Comparison of ENCODE assay signal across 19 mouse cellular contexts in the genomic region with DNA sequence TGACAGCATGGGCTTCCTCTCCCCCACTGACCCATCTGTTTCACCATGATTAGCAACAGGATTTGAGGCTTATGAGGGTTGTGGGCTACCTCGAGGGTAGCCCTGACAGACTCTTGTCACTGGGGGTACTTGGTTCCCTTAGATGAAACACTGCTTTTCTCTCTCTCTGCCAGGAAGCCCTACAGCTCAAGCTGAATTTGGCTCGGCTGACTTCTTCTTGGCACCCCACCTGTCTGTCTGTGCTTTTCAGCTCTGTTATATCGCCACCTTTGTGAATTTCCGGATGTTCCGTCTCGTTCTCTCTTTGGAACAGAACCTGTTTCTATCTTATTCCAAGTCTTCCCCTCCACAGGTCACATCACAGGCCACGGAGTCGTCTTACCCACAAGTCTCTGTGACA.
"Had no signal": no experiment of that assay in that cellular context is flagged by ENCODE, and none has a peak within 500 bp of the region (broad histone marks: within the 10 kb centered on the region; RNA-seq: fewer than 3 reads in every experiment).

No protein-coding gene starts in this region.

- H3K4me3 ChIP-seq: layer of hippocampus, adult 2 months; limb, embryonic 10.5 days; limb, embryonic 13.5 days; liver, embryonic 12.5 days; liver, embryonic 15.5 days; lung, embryonic 15.5 days; midbrain, embryonic 12.5 days; midbrain, embryonic 15.5 days; myocyte; neural tube, embryonic 13.5 days had no signal

- DNase-seq: kidney, postnatal 25 days; layer of hippocampus, adult 9-11 months; liver; lung, adult 18-20 months; lung, postnatal 10 days; lung, postnatal 36 days; thymus, adult 18-20 months; thymus, postnatal 36 days had no signal

- H3K27me3 ChIP-seq: limb, embryonic 13.5 days; liver, embryonic 12.5 days; liver, embryonic 15.5 days; lung, embryonic 15.5 days; midbrain, embryonic 12.5 days; midbrain, embryonic 15.5 days; neural tube, embryonic 13.5 days had no signal

- ATAC-seq: liver, embryonic 12.5 days; midbrain, embryonic 15.5 days had no signal

- H3K27ac ChIP-seq: kidney, postnatal 0 days; layer of hippocampus, adult 2 months; limb, embryonic 10.5 days; limb, embryonic 13.5 days; liver, embryonic 12.5 days; liver, embryonic 15.5 days; lung, embryonic 15.5 days; midbrain, embryonic 12.5 days; midbrain, embryonic 15.5 days; neural tube, embryonic 13.5 days had no signal

- H3K4me1 ChIP-seq: midbrain, embryonic 12.5 days; midbrain, embryonic 15.5 days had no signal
